Mouse (Mus musculus) right cerebral cortex, postnatal 14 days (tissue): ENCODE measurements at regions not wholly inside any gene's neighbourhood (a gene's known extent, or its start where the extent isn't known, plus 50 kb on each side); places are given as distances from the start of the nearest gene placed in this dataset.
"Not testable (repeated sequence)": the region's sequence is repeated elsewhere in the genome, so short reads cannot be mapped to it uniquely, and the experiment has no call there.

ENCODE experiments used
- DNase-seq: peaks from one replicate; pipeline ENCODE4 v3.0.0; 2022

DNA sequence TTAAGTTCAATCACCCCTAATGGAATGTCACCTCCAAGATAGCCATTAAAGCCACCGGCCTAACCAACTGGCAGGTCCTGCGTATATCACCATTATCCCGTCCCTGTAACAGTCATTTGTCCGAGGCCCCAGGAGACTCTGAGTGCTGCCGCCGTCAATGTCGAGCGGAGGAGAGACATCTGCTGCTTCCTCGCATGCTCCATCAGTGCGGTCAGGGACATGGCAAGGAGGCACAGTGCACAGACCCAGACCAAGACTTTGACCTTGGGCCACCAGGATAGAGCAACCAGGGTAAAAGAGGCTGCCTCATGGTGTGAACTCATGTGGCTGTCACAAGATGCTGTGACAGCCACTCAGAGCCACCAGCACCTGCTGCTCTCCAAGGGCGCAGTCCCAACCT lies 172.9 kb downstream of the Tomm20 start:
- DNase-seq = no peak

DNA sequence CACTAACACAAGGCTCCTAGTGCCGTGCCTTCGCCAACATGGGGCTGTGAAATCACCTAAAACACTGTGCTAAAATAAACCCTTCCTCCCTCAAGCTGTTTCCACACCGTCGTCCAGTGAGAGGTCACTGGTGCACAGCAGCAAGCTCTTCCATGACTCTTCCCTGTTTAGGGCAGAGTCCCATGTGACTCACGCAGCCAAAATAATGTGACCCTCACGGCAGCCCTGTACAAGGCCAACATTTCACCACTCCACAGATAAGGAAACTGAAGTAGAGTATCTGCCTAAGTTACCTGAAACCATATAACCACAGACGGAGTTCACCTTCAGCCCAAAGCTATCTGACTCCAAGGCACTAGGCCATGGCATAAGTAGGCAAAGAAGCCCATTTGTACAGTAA lies 173.4 kb downstream of the Tomm20 start:
- DNase-seq = no peak

- not testable (repeated sequence) for DNase-seq
Measured at GRCm38 (mm10) chr8:126770374-126770773, 175.3 kb downstream of the Tomm20 start.

- DNase-seq = no peak
Measured at GRCm38 (mm10) chr8:126768142-126768541, 174.4 kb upstream of the Irf2bp2 start.

DNA sequence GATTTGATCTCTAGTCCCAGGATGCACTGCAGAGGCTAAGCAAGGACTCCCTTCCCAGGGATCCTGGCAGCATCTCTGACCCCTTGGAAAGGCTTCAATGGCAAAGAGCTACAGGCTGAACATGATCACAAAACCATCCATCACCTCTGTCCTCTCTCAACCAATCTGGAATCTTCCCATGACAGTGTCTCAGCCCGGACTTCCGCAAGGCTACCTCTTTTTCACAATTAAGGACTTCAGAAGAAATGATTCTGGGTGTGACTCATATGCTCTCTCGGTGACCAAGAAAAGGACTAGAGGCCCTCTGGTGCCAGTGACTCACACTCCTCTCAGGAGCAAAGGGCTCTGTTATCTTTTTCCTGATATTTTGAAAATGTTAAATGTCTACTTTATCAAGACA lies 173.6 kb upstream of the Irf2bp2 start:
- DNase-seq = no peak

DNA sequence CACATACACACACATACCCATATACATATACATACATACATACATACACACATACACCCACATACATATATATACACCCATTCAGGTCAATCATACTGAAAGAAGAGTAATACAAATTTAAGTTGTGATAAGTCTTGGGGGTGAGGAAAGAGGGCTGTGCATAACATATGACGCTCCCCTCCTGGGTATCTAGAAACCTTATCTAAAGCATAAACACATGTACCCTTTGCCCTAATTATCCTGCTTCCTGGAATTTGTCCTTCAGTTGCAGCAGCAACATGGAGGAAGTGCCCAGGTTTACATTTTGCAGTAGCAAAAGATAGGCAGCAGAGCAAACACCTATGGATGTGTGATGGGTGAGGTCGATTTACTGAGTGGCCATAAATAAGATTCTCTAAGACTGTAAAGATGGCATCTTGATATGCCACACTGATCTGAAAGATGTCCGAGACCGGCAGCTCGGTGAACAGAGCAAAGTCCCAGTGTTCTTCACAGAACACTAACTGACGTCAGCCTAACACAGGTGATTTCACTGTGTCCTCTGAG lies 172.0 kb upstream of the Irf2bp2 start:
- DNase-seq = no peak

DNA sequence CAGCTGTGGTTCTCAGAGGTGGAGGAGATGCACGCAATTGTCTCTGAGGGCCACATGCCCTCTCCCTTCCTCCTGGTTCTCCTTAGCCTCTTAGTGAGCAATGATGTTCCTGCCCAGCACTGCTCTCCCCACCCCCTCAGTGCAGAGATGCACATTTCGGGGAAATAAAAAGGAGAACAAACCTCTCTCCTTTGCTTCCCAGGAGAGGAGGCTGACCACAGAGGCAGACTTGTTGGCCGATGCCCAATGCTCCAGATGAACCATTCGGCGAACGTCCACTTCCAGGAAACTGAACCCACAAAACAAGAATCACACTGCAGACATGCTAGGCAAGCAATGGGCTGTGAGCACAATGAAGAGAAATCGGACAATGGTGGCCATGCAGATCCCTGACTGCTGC lies 169.8 kb upstream of the Irf2bp2 start:
- DNase-seq = peak; percentile 20

DNA sequence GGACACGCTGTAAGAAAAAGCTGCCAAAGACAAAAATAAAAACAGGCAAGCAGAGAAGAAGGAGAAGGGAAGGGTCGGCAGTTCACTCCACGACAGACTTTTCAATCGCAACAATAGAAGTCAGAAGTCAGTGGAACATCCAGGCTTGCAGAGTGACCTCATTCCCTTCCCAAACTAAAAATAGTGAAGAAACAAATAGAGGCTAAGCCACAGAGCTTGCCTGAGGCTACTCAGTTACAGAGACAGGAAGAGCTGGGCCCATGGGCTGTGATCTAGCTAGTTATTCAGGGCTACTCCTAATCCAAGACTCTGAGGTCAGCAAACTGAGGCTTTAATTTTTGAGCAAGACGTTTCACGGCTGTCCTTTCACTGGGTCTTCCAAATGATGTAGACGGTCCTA lies 165.9 kb upstream of the Irf2bp2 start:
- DNase-seq = no peak

GRCm38 (mm10) chr8:126758951-126759350 lies 165.2 kb upstream of the Irf2bp2 start:
- no peak for DNase-seq

DNA sequence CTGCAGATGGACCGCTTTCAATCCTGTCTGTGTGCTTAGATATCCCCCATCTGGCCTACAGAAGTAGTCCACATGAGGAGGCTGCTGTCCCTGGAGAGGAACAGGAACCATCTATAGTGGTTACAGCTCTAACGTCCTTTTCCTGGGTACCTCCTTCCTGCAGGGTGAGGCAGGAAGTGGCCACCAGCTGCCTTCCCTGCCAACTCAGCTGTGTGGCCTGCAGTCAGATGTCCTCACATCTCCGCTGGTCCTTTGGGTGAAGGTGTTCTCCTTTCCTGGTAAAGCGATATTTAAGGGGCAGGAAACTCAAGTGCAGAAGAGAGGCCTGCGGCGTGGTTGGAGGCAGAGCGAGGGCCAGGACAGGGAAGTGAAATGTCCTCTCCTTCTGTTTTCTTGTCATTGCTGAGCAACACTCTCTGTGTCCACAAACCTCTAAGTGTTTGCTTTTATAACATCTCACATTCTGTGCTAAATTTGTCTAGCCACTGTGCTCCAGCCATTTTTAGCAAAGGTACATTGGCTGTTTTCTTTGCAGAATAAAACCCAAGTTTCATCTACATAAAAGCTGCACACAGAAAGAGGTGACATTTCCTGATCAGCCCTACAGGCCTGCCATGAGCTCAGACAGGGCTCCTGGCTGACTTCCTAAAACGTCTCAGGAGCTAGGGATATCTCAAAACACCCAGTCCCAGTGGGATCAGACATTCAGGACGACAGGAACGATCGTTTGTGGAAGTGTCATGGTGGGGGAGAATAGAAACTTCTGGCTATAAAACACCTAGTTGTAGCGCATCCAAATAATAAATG lies 164.4 kb upstream of the Irf2bp2 start:
- DNase-seq = no peak

GRCm38 (mm10) chr8:126756300-126757097 lies 162.7 kb upstream of the Irf2bp2 start:
- DNase-seq = no peak

DNA sequence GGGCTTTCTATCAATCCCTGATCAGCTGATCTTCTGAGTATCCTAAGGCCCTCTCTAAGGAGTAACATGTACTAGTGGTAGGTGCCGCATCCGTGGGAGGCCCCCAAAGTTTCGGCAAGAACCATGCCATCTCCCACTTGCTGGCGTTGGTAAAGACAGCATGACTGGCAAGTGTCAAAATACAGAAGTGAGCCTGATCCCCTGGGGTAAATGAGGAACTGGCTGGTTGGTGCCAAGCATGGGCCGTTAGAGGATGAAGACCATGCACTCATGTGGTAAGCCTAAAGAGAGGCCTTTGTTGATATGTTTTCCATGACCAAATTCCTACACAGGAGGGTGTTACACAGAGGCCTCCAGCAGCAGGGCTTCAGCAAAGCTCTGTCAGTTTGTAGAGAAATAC lies 161.9 kb upstream of the Irf2bp2 start:
- DNase-seq = no peak

- DNase-seq = no peak
Measured at GRCm38 (mm10) chr8:126754361-126754809, 160.6 kb upstream of the Irf2bp2 start.

- no peak for DNase-seq
Measured at GRCm38 (mm10) chr8:126753059-126753855, 159.5 kb upstream of the Irf2bp2 start.

DNA sequence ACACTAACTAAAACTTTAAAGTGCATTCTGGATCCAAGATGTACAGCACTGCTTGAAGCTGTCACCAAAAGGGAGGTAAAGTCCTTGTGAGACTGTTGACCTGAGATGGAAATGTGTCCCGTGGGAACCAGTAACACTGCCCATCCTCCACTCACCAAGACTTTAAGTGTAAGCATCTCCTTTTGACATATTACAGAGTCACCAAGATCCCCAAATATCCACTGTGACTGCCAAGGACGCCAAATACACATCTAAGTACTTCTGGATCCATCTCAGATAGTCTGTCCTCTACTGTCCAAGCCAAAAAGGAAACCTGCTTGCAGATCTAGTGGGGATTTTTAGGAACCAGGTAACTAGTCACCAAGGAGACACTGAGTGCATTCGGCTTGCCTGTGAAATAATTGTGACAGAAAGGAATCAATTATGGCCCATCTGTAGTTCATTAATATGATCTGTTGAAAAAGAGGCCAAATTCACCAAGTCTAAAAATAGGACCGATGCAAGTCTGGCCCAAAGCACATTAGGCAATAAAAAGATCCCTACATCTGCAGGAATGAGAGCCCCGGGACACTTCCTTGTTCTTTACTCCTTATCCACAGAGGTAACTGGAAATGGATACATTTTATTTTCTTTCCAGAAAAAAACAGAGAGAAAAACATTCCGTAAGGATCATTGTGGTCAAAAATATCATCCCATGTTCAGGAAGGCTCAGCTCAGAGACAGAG lies 157.8 kb upstream of the Irf2bp2 start:
- no peak for DNase-seq

GRCm38 (mm10) chr8:126745992-126746775 lies 152.4 kb upstream of the Irf2bp2 start:
- DNase-seq = no peak

GRCm38 (mm10) chr8:126744747-126745382 lies 151.1 kb upstream of the Irf2bp2 start:
- no peak for DNase-seq

GRCm38 (mm10) chr8:126743296-126743695 lies 149.5 kb upstream of the Irf2bp2 start:
- no peak for DNase-seq

DNA sequence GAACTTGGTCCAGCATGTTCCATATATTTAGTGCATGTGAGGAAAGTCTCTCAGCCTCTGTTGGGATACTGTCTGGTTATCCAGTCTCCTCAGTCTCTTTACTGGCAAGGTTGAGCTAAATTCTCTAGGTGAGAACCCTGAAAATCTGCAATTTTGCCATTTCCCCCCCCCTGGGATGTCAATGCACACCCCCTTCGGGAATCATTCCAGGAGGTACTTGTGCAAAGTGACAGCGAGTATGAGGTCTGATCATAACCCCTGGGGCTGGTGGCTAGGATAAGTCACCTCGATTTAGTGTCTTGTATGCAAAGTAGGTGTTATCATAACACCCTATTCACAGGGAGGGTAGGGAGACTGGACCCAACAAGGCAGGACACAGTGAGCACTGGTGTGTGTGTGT lies 148.3 kb upstream of the Irf2bp2 start:
- DNase-seq = no peak

DNA sequence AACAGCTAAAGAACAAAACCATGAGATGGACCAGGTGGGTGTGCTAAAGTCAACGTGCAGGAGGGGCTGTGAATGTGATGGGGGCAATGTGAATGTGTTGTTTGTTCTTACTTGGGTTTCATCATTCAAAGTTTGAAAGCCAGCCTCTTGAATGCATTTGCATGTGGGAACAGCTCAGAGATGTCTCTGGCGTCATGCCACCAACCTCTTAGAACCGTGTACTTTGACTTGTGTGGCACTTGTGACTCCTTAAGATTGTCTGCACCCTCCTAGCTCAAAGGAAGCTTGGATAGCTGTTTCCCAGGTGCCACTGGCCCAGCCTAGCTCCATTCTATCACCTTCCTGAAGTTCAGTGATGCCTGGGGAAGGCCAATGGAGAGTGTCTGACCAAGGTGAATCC lies 147.2 kb upstream of the Irf2bp2 start:
- DNase-seq = no peak

DNA sequence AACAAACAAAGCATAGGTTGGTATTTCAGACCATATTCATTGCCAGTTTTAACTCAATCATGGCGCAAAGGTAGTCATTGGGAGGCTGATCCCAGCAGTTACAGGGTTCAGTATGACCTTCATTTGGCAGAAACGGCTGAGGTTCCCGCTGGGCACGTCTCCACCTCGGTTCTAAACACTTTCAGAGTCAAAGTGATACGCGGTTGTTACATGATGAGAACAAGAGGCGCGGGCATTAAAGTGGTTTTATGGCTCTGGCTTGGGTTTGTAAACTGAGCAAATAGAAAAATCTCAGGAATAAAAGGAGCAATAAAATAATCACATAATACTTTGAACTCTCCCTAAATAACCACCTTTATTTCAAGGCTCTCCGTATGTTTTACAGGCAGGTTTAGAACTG lies 146.0 kb upstream of the Irf2bp2 start:
- DNase-seq = no peak
